Mouse (Mus musculus): ENCODE measurements at regions not wholly inside any gene's neighbourhood (a gene's known extent, or its start where the extent isn't known, plus 50 kb on each side); places are given as distances from the start of the nearest gene placed in this dataset.

DNA sequence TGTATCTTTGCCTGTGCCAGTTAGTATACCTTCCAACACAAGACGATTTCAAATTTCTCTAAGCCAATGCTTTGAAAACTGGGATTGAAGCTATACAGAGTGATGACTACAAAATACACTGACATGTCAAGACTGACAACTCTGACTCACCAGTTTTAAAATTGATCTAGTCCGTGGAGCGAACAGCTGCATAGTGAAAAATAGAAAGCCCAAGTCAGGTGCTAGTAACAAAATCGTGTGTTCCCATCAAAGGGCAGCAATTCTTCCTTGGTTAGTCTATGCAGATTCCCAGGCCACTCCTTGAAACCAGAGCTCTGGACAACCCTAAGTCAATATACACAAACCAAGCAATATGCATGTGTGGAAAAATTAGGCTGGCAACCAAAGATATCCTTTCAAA is 940.6 kb downstream of the Kcna4 start:
- ATAC-seq: no peak

GRCm38 (mm10) chr2:108231924-108232323 is 941.5 kb downstream of the Kcna4 start:
- ATAC-seq: no peak
- Histone ChIP-seq H3K36me3 (no peaks in the 10 kb centered on the region), H3K4me2 (replicated peaks) (no peak overlapping the region), H3K27me3 (replicated peaks) (no peaks in the 10 kb centered on the region), H3K27ac (no peak overlapping the region), H3K9ac (no peak overlapping the region), H3K4me3 (replicated peaks) (no peak overlapping the region), H3K4me1 (replicated peaks) (0 out of 2 replicates have a peak, but pooled peaks cover 2% of the 10 kb centered on the region), H3K9me3 (no peaks in the 10 kb centered on the region)
- 73% methylated on average over 7 of the region's 7 CpGs for WGBS

More for the DNA sequence above, 940.6 kb downstream of the Kcna4 start:
- H3K9ac ChIP-seq: no peak overlapping the region
- H3K27ac ChIP-seq: no peak overlapping the region
- no peaks in the 10 kb centered on the region for H3K4me1 ChIP-seq (replicated peaks)
- no peaks in the 10 kb centered on the region for H3K9me3 ChIP-seq
- H3K36me3 ChIP-seq: no peaks in the 10 kb centered on the region
- no peaks in the 10 kb centered on the region for H3K27me3 ChIP-seq (replicated peaks)
- H3K4me3 ChIP-seq (replicated peaks): no peak overlapping the region
- WGBS: 87% methylated on average over 4 of the region's 4 CpGs
- no peak overlapping the region for H3K4me2 ChIP-seq (replicated peaks)

- H3K4me3 ChIP-seq (replicated peaks): no peak overlapping the region
- peak; percentile 93 for ATAC-seq
- no peaks in the 10 kb centered on the region for H3K27me3 ChIP-seq (replicated peaks)
- H3K27ac ChIP-seq: no peak overlapping the region
- WGBS: 30% methylated on average over 9 of the region's 9 CpGs
- no peaks in the 10 kb centered on the region for H3K9me3 ChIP-seq
- H3K36me3 ChIP-seq: no peaks in the 10 kb centered on the region
- no peak overlapping the region for H3K9ac ChIP-seq
- H3K4me2 ChIP-seq (replicated peaks): peak overlapping the region; percentile 19; the same call in 1 of the 2 replicates
- 0 out of 2 replicates have a peak, but pooled peaks cover 2% of the 10 kb centered on the region for H3K4me1 ChIP-seq (replicated peaks)
These were observed 946.0 kb downstream of the Kcna4 start for GRCm38 (mm10) chr2:108236286-108236988.

All from intestine, embryonic 15.5 days (tissue).